Comparison of ENCODE assay signal across 9 mouse cellular contexts in genomic region chr15:99715982-99716746, GRCm38 (mm10). TPM values are rescaled to one million over a fixed set of nuclear protein-coding genes. Genes with fewer than 3 reads are reported as not detected.
DNase-seq lines count a peak whose midpoint lies in the region; ATAC-seq lines count a peak whose summit lies in the region.
"Had no signal": no experiment of that assay in that cellular context is flagged by ENCODE, and none has a peak within 500 bp of the region (broad histone marks: within the 10 kb centered on the region; RNA-seq: fewer than 3 reads in every experiment).

No protein-coding gene starts in this region.

- H3K4me3 ChIP-seq in forebrain, embryonic 12.5 days (replicated peaks), result no peak overlapping the region
- H3K4me3 ChIP-seq in midbrain, embryonic 16.5 days (ENCODE audit: low read depth, low read length), result no peak overlapping the region
- H3K4me3 ChIP-seq: erythroblast, embryonic 14.5 days had no signal

- no peaks in the 10 kb centered on the region for H3K9me3 ChIP-seq in forebrain, embryonic 12.5 days
- no peaks in the 10 kb centered on the region for H3K9me3 ChIP-seq in midbrain, embryonic 16.5 days (replicated peaks; ENCODE audit: control insufficient read depth, low read length, poor library complexity, severe bottlenecking)

- H3K27ac ChIP-seq in forebrain, embryonic 12.5 days, result peak overlapping the region; percentile 79
- H3K27ac ChIP-seq in midbrain, embryonic 16.5 days (ENCODE audit: low read length), result peak overlapping the region; percentile 69

- peaks cover 60% of the 10 kb centered on the region for H3K36me3 ChIP-seq in forebrain, embryonic 12.5 days (replicated peaks)
- H3K36me3 ChIP-seq in midbrain, embryonic 16.5 days (ENCODE audit: control insufficient read depth, insufficient read depth, low read length), result peaks cover 25% of the 10 kb centered on the region

- no peaks in the 10 kb centered on the region for H3K27me3 ChIP-seq in forebrain, embryonic 12.5 days
- H3K27me3 ChIP-seq in midbrain, embryonic 16.5 days (ENCODE audit: control insufficient read depth, insufficient read depth, low read depth, low read length), result no peaks in the 10 kb centered on the region

- 84% methylated on average over 11 of the region's 11 CpGs for whole genome bisulfite sequencing in forebrain, embryonic 12.5 days
- WGBS in midbrain, embryonic 16.5 days, result 71% methylated on average over 11 of the region's 11 CpGs

- DNase-seq in layer of hippocampus, adult 11-12 months (ENCODE audit: low spot score), result peak; percentile 54
- DNase-seq in layer of hippocampus, postnatal 36 days, result no peak
- DNase-seq in kidney, adult 9 months, result peak; percentile 83
- DNase-seq in thymus, postnatal 25 days, result no peak
- no peak for DNase-seq in right cerebral cortex, postnatal 14 days
- no peak for DNase-seq in c-Kit-positive CD71-positive TER-119-positive erythroid progenitor cells, embryonic 14.5 days (ENCODE audit: low spot score)

- peaks cover 14% of the 10 kb centered on the region for H3K4me1 ChIP-seq in forebrain, embryonic 12.5 days
- peaks cover 6% of the 10 kb centered on the region; the same call in 1 of the 2 replicates for H3K4me1 ChIP-seq in midbrain, embryonic 16.5 days (ENCODE audit: control insufficient read depth, insufficient read depth, low read length)

- 0 out of 2 replicates have a peak overlapping the region, but pooled peaks have one; percentile 2 for H3K9ac ChIP-seq in forebrain, embryonic 12.5 days
- H3K9ac ChIP-seq in midbrain, embryonic 16.5 days (ENCODE audit: low read depth, low read length), result no peak overlapping the region

- H3K4me2 ChIP-seq in forebrain, embryonic 12.5 days, result no peak overlapping the region
- no peak overlapping the region for H3K4me2 ChIP-seq in midbrain, embryonic 16.5 days (ENCODE audit: low read length)

- no peak for ATAC-seq in forebrain, embryonic 12.5 days (ENCODE audit: low FRiP score)
- no peak for ATAC-seq in midbrain, embryonic 16.5 days

RNA-seq across cellular contexts. Expression of gene Gpd1, which starts 1.2 kb away (rescaled TPM):
- 100 to 1,000 TPM; 135 to 146 TPM for total RNA-seq in layer of hippocampus, postnatal 36 days (2021)
- 0.57 and 0.72 TPM in 2 replicates for polyA plus RNA-seq in forebrain, embryonic 12.5 days (2016; fragmentation: Nextera tagmentation; extraction: Ambion mirVana)
- 1.4 and 1.7 TPM in 2 replicates for polyA plus RNA-seq in midbrain, embryonic 16.5 days (2015; fragmentation: Nextera tagmentation; extraction: Ambion mirVana)

RNA-seq across cellular contexts. Expression of gene Cox14, which starts 9.3 kb away (rescaled TPM):
- 100 to 1,000 TPM; 122 to 134 TPM for total RNA-seq in layer of hippocampus, postnatal 36 days (2021)
- polyA plus RNA-seq in forebrain, embryonic 12.5 days (2016; fragmentation: Nextera tagmentation; extraction: Ambion mirVana), result 167 and 168 TPM in 2 replicates
- polyA plus RNA-seq in midbrain, embryonic 16.5 days (2015; fragmentation: Nextera tagmentation; extraction: Ambion mirVana), result 142 and 164 TPM in 2 replicates

RNA-seq across cellular contexts. Expression of gene Gm17349, which starts 10.9 kb away (rescaled TPM):
- 1 to 10 TPM; 4.1 to 6.3 TPM for total RNA-seq in layer of hippocampus, postnatal 36 days (2021)
- not detected in 2 replicates for polyA plus RNA-seq in forebrain, embryonic 12.5 days (2016; fragmentation: Nextera tagmentation; extraction: Ambion mirVana)
- not detected in 2 replicates for polyA plus RNA-seq in midbrain, embryonic 16.5 days (2015; fragmentation: Nextera tagmentation; extraction: Ambion mirVana)

RNA-seq across cellular contexts. Expression of gene Smarcd1, which starts 14.2 kb away (rescaled TPM):
- 100 to 1,000 TPM; 106 to 109 TPM for total RNA-seq in layer of hippocampus, postnatal 36 days (2021)
- polyA plus RNA-seq in forebrain, embryonic 12.5 days (2016; fragmentation: Nextera tagmentation; extraction: Ambion mirVana), result 135 and 138 TPM in 2 replicates
- 86.0 and 110 TPM in 2 replicates for polyA plus RNA-seq in midbrain, embryonic 16.5 days (2015; fragmentation: Nextera tagmentation; extraction: Ambion mirVana)

RNA-seq across cellular contexts. Expression of gene Asic1, which starts 46.0 kb away (rescaled TPM):
- 10 to 100 TPM; 34.4 to 36.3 TPM for total RNA-seq in layer of hippocampus, postnatal 36 days (2021)
- polyA plus RNA-seq in forebrain, embryonic 12.5 days (2016; fragmentation: Nextera tagmentation; extraction: Ambion mirVana), result 14.7 and 18.2 TPM in 2 replicates
- 47.9 and 53.9 TPM in 2 replicates for polyA plus RNA-seq in midbrain, embryonic 16.5 days (2015; fragmentation: Nextera tagmentation; extraction: Ambion mirVana)
- polyA plus RNA-seq: erythroblast, embryonic 14.5 days had no signal

Comparison
In these comparisons a context has a peak if more than half of its experiments do, and no peak if none do; other contexts are left out.
1. DNase-seq: peak in layer of hippocampus, adult 11-12 months (single experiment) and kidney, adult 9 months (single experiment); none in layer of hippocampus, postnatal 36 days (0 of 2), thymus, postnatal 25 days (single experiment), right cerebral cortex, postnatal 14 days (single experiment) and c-Kit-positive CD71-positive TER-119-positive erythroid progenitor cells, embryonic 14.5 days (single experiment).